Mouse (Mus musculus) neural tube, embryonic 11.5 days (tissue): ENCODE measurements around the gene Cycs. TPM values are rescaled to one million over a fixed set of nuclear protein-coding genes. Genes with fewer than 3 reads are reported as not detected.

Experiments used
- ATAC-seq: fragments of 200-750 bp; cut with Nextera tagmentation; 2 replicates; pipeline ENCODE4 v1.8.0; 2017; ENCODE audit warnings: moderate number of reproducible peaks, mild to moderate bottlenecking, moderate TSS enrichment, moderate library complexity; ENCODE audit not compliant: insufficient read depth, low FRiP score, low TSS enrichment
- DNase-seq: peaks from one replicate; pipeline ENCODE4 v3.0.0-alpha.2; 2015; ENCODE audit warnings: low spot score
- H3K27ac ChIP-seq: fragments of 300-500 bp; sonication (generic); 2 replicates; pipeline ENCODE4 v1.5.1; 2014; ENCODE audit warnings: low read depth, mild to moderate bottlenecking, low read length
- H3K27me3 ChIP-seq: fragments of 300-500 bp; sonication (generic); 2 replicates; pipeline ENCODE4 v1.6.1; 2014; ENCODE audit warnings: mild to moderate bottlenecking, low read length, mixed read lengths; ENCODE audit not compliant: control insufficient read depth, insufficient read depth
- H3K36me3 ChIP-seq: fragments of 300-500 bp; sonication (generic); 2 replicates; pipeline ENCODE4 v1.6.1; 2014; ENCODE audit warnings: mild to moderate bottlenecking, low read length, moderate library complexity, mixed read lengths; ENCODE audit not compliant: control insufficient read depth, insufficient read depth
- H3K4me1 ChIP-seq: fragments of 300-500 bp; sonication (generic); 2 replicates; pipeline ENCODE4 v1.6.1; 2014; ENCODE audit warnings: low read length, mixed read lengths; ENCODE audit not compliant: control insufficient read depth, insufficient read depth
- H3K4me2 ChIP-seq: fragments of 300-500 bp; sonication (generic); 2 replicates; pipeline ENCODE4 v1.6.1; 2014; ENCODE audit warnings: low read depth, mild to moderate bottlenecking, moderate library complexity
- H3K4me3 ChIP-seq: fragments of 300-500 bp; sonication (generic); 2 replicates; pipeline ENCODE4 v1.5.1; 2014; ENCODE audit warnings: low read depth, low read length
- H3K9ac ChIP-seq: fragments of 300-500 bp; sonication (generic); 2 replicates; pipeline ENCODE4 v1.6.1; 2014; ENCODE audit warnings: mild to moderate bottlenecking, low read length
- H3K9me3 ChIP-seq: fragments of 300-500 bp; sonication (generic); 2 replicates; pipeline ENCODE4 v1.6.1; 2016; ENCODE audit warnings: low read length; ENCODE audit not compliant: control insufficient read depth
- WGBS: fragments of 180-500 bp; shearing (Covaris S2); extraction: QIAGEN DNeasy Blood & Tissue Kit; methylation state at CpG from one replicate; pipeline ENCODE4 v1.1.7; 2014; 5-methylcytosine and 5-hydroxymethylcytosine counted together
- polyA plus RNA-seq: library from polyadenylated mRNA; unstranded; fragments of >200 nt; fragmentation: Nextera tagmentation; extraction: Ambion mirVana; gene quantifications from 2 replicates; pipeline ENCODE4 v1.2.1, GENCODE M21; 2014

Gene Cycs
- polyA plus RNA-seq, 1 experiment from 2014 or later: 72.1 TPM

- H3K9ac ChIP-seq: no peak overlapping the region
- DNase-seq (no peak), ATAC-seq (no peak)
- H3K27ac ChIP-seq: no peak overlapping the region
- H3K27me3 ChIP-seq: no peaks in the 10 kb centered on the region
- no peaks in the 10 kb centered on the region for H3K36me3 ChIP-seq
- H3K9me3 ChIP-seq: no peaks in the 10 kb centered on the region
- no peak overlapping the region for H3K4me3 ChIP-seq
- H3K4me2 ChIP-seq: no peak overlapping the region
- 89% methylated on average over 3 of the region's 3 CpGs for WGBS
- H3K4me1 ChIP-seq: no peaks in the 10 kb centered on the region
Measured at GRCm38 (mm10) chr6:50535346-50535745, 31.0 kb downstream of the Cycs start.

- Histone ChIP-seq H3K4me3 (no peak overlapping the region), H3K27ac (no peak overlapping the region), H3K27me3 (no peaks in the 10 kb centered on the region), H3K4me2 (no peak overlapping the region), H3K36me3 (no peaks in the 10 kb centered on the region), H3K9ac (no peak overlapping the region), H3K4me1 (no peaks in the 10 kb centered on the region), H3K9me3 (no peaks in the 10 kb centered on the region)
- no peak for ATAC-seq
- DNase-seq: no peak
- 78% methylated on average over 8 of the region's 8 CpGs for WGBS
Measured at GRCm38 (mm10) chr6:50531920-50532319, 34.4 kb downstream of the Cycs start.

- no peaks in the 10 kb centered on the region for H3K4me1 ChIP-seq
- H3K4me3 ChIP-seq: no peak overlapping the region
- WGBS: 82% methylated on average over 3 of the region's 3 CpGs
- DNase-seq (no peak), ATAC-seq (no peak)
- no peaks in the 10 kb centered on the region for H3K36me3 ChIP-seq
- H3K27me3 ChIP-seq: no peaks in the 10 kb centered on the region
- H3K9ac ChIP-seq: no peak overlapping the region
- H3K4me2 ChIP-seq: no peak overlapping the region
- no peak overlapping the region for H3K27ac ChIP-seq
- no peaks in the 10 kb centered on the region for H3K9me3 ChIP-seq
Measured at GRCm38 (mm10) chr6:50531003-50531402, 35.3 kb downstream of the Cycs start.

- Histone ChIP-seq H3K4me1 (no peaks in the 10 kb centered on the region), H3K9me3 (no peaks in the 10 kb centered on the region), H3K27me3 (no peaks in the 10 kb centered on the region), H3K27ac (no peak overlapping the region), H3K4me3 (no peak overlapping the region), H3K9ac (no peak overlapping the region), H3K36me3 (no peaks in the 10 kb centered on the region), H3K4me2 (no peak overlapping the region)
- ATAC-seq (no peak), DNase-seq (no peak)
- WGBS: 91% methylated on average over 11 of the region's 11 CpGs
Measured at GRCm38 (mm10) chr6:50529194-50529593, 37.1 kb downstream of the Cycs start.

GRCm38 (mm10) chr6:50527416-50527815, 38.9 kb downstream of the Cycs start:
- Histone ChIP-seq H3K9ac (no peak overlapping the region), H3K36me3 (no peaks in the 10 kb centered on the region), H3K27me3 (no peaks in the 10 kb centered on the region), H3K9me3 (no peaks in the 10 kb centered on the region), H3K4me2 (no peak overlapping the region), H3K4me1 (no peaks in the 10 kb centered on the region), H3K27ac (no peak overlapping the region), H3K4me3 (no peak overlapping the region)
- no peak for DNase-seq
- ATAC-seq: no peak
- 60% methylated on average over 9 of the region's 9 CpGs for WGBS

- no peaks in the 10 kb centered on the region for H3K9me3 ChIP-seq
- H3K4me3 ChIP-seq: no peak overlapping the region
- no peaks in the 10 kb centered on the region for H3K27me3 ChIP-seq
- no peak for ATAC-seq
- no peaks in the 10 kb centered on the region for H3K4me1 ChIP-seq
- no peak overlapping the region for H3K27ac ChIP-seq
- WGBS: 29% methylated on average over 7 of the region's 7 CpGs
- H3K4me2 ChIP-seq: no peak overlapping the region
- H3K9ac ChIP-seq: no peak overlapping the region
- DNase-seq: peak; percentile 59
- no peaks in the 10 kb centered on the region for H3K36me3 ChIP-seq
Measured at GRCm38 (mm10) chr6:50526597-50527024, 39.7 kb downstream of the Cycs start.

- Histone ChIP-seq H3K4me1 (no peaks in the 10 kb centered on the region), H3K9me3 (no peaks in the 10 kb centered on the region), H3K9ac (no peak overlapping the region), H3K36me3 (no peaks in the 10 kb centered on the region), H3K4me3 (no peak overlapping the region), H3K4me2 (no peak overlapping the region), H3K27ac (no peak overlapping the region), H3K27me3 (no peaks in the 10 kb centered on the region)
- no peak for ATAC-seq
- 85% methylated on average over 8 of the region's 8 CpGs for WGBS
- no peak for DNase-seq
Measured at GRCm38 (mm10) chr6:50525846-50526245, 40.5 kb downstream of the Cycs start.

GRCm38 (mm10) chr6:50524261-50524896, 42.0 kb downstream of the Cycs start:
- Histone ChIP-seq H3K27ac (no peak overlapping the region), H3K27me3 (no peaks in the 10 kb centered on the region), H3K9ac (no peak overlapping the region), H3K4me1 (no peaks in the 10 kb centered on the region), H3K9me3 (no peaks in the 10 kb centered on the region), H3K4me3 (no peak overlapping the region), H3K36me3 (no peaks in the 10 kb centered on the region), H3K4me2 (no peak overlapping the region)
- DNase-seq (no peak), ATAC-seq (no peak)
- WGBS: 90% methylated on average over 10 of the region's 10 CpGs

GRCm38 (mm10) chr6:50522772-50523171, 43.6 kb downstream of the Cycs start:
- 94% methylated on average over 7 of the region's 7 CpGs for WGBS
- H3K36me3 ChIP-seq: no peaks in the 10 kb centered on the region
- H3K4me3 ChIP-seq: no peak overlapping the region
- H3K9me3 ChIP-seq: no peaks in the 10 kb centered on the region
- no peaks in the 10 kb centered on the region for H3K27me3 ChIP-seq
- H3K4me1 ChIP-seq: no peaks in the 10 kb centered on the region
- H3K9ac ChIP-seq: no peak overlapping the region
- ATAC-seq (no peak), DNase-seq (no peak)
- no peak overlapping the region for H3K4me2 ChIP-seq
- no peak overlapping the region for H3K27ac ChIP-seq
